Mouse (Mus musculus) C2C12 (cell line): ENCODE measurements around the gene Ap1s3. TPM values are rescaled to one million over a fixed set of nuclear protein-coding genes. Genes with fewer than 3 reads are reported as not detected.

Experiments
- H3K27me3 ChIP-seq: one replicate; pipeline ENCODE4 v1.6.1; 2011; ENCODE audit not compliant: control insufficient read depth, insufficient read depth, insufficient read length
- H3K36me3 ChIP-seq: one replicate; pipeline ENCODE4 v1.6.1; 2011; ENCODE audit not compliant: control insufficient read depth, insufficient read depth
- H3K4me3 ChIP-seq: one replicate; pipeline ENCODE4 v1.5.1; 2011; ENCODE audit warnings: mild to moderate bottlenecking, control low read depth; ENCODE audit not compliant: poor library complexity, insufficient read depth, severe bottlenecking
- H3K79me2 ChIP-seq: one replicate; pipeline ENCODE4 v1.6.1; 2011; ENCODE audit not compliant: control insufficient read depth, insufficient read depth
- H3K79me3 ChIP-seq: one replicate; pipeline ENCODE4 v1.6.1; 2011; ENCODE audit warnings: low read depth, control low read depth
- H3ac ChIP-seq: one replicate; pipeline ENCODE3; 2011; ENCODE audit warnings: low read depth; ENCODE audit not compliant: control insufficient read depth, insufficient read length
- CEBPB ChIP-seq: IDR thresholded peaks from one replicate; pipeline ENCODE4 v1.6.1; 2011; ENCODE audit warnings: low read depth, mild to moderate bottlenecking, control low read depth, moderate library complexity
- CTCF ChIP-seq: IDR thresholded peaks from one replicate; pipeline ENCODE4 v1.5.1; 2011; ENCODE audit not compliant: control insufficient read depth, insufficient read depth, insufficient read length
- FOSL1 ChIP-seq: IDR thresholded peaks from one replicate; pipeline ENCODE4 v1.8.0; 2011; ENCODE audit warnings: mild to moderate bottlenecking, low read length; ENCODE audit not compliant: poor library complexity, insufficient read depth, severe bottlenecking
- MAX ChIP-seq: IDR thresholded peaks from one replicate; pipeline ENCODE4 v1.6.1; 2011; ENCODE audit warnings: mild to moderate bottlenecking, control low read depth
- MYOD1 ChIP-seq: IDR thresholded peaks from one replicate; pipeline ENCODE4 v1.6.1; 2011; ENCODE audit warnings: low read depth; ENCODE audit not compliant: control insufficient read depth, insufficient read length
- MYOG ChIP-seq: IDR thresholded peaks from one replicate; pipeline ENCODE4 v1.6.1; 2011; ENCODE audit not compliant: control insufficient read depth, insufficient read length; ENCODE audit errors: extremely low read depth
- USF1 ChIP-seq: IDR thresholded peaks from one replicate; pipeline ENCODE4 v1.6.1; 2011; ENCODE audit warnings: low read depth, mild to moderate bottlenecking, control low read depth, moderate library complexity
- polyA plus RNA-seq: library from polyadenylated mRNA; unstranded; fragments of >200 nt; fragmentation: generic; extraction: Trizol; gene quantifications from one replicate; pipeline ENCODE4 v1.2.1, GENCODE M21; 2012; ENCODE audit warnings: missing spikeins

Ap1s3 gene
- polyA plus RNA-seq, 1 experiment = 1.4 TPM

- TF ChIP-seq CTCF = peak; percentile 64
- TF ChIP-seq FOSL1 = no peak
- no peak for TF ChIP-seq MYOG
- Histone ChIP-seq H3K79me3 (no peaks in the 10 kb centered on the region), H3K4me3 (no peak overlapping the region), H3K27me3 (no peaks in the 10 kb centered on the region), H3K36me3 (no peaks in the 10 kb centered on the region), H3K79me2 (no peaks in the 10 kb centered on the region), H3ac (no peak overlapping the region)
These were observed 31.6 kb downstream of the Ap1s3 start for GRCm38 (mm10) chr1:79640151-79640550.

- Histone ChIP-seq H3K79me3 (no peaks in the 10 kb centered on the region), H3ac (no peak overlapping the region), H3K79me2 (no peaks in the 10 kb centered on the region), H3K4me3 (no peak overlapping the region), H3K36me3 (no peaks in the 10 kb centered on the region), H3K27me3 (no peaks in the 10 kb centered on the region)
- TF ChIP-seq MYOG (no peak), MAX (no peak), FOSL1 (no peak), CTCF (no peak), USF1 (no peak), CEBPB (no peak), MYOD1 (no peak)
These were observed 32.1 kb downstream of the Ap1s3 start for GRCm38 (mm10) chr1:79639683-79640082.

DNA sequence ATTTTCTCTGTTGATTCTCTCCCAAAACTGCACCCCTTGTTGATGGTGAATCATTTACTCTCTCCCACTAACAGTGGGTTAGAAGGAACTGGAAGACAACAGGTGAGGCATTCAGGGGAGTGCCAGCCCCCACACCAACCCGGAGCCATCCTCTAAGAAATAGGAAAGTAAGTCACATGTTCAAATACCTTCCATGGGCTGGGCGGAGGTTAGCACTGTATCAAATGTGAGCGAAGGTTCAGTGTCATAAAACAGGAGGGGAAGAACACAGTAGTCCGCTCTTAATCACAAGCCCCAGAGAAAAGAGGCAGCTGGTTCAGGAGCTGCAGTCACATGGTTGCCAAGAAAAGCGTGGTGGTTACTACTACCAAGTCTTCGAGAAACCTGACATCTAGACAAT lies 32.7 kb downstream of the Ap1s3 start:
- H3ac ChIP-seq = no peak overlapping the region
- no peak overlapping the region for H3K4me3 ChIP-seq
- no peaks in the 10 kb centered on the region for H3K79me2 ChIP-seq
- no peaks in the 10 kb centered on the region for H3K79me3 ChIP-seq
- no peaks in the 10 kb centered on the region for H3K27me3 ChIP-seq
- H3K36me3 ChIP-seq = no peaks in the 10 kb centered on the region
- no peak for TF ChIP-seq MYOG
- no peak for TF ChIP-seq MAX
- TF ChIP-seq FOSL1 = no peak

DNA sequence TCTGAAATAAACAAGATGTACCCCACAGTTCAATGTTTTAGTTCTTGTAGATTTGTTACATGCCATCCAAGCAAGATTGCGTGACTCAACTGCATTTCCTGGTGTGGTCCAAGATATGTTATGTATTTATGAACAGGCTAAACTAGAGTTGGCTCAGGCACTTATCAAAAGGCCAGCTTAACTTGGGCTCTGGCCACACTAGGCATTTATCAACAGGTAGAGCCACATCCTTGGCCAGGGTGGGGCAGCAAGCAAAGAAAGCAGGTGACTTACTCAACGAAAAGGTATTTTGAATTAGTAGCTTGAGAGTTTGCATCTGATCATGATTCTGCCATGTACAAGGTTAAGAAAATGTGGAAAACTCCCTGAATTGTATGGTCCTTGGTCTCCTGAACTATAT lies 34.0 kb downstream of the Ap1s3 start:
- Histone ChIP-seq H3K79me2 (no peaks in the 10 kb centered on the region), H3K4me3 (no peak overlapping the region), H3K27me3 (no peaks in the 10 kb centered on the region), H3K79me3 (no peaks in the 10 kb centered on the region), H3K36me3 (no peaks in the 10 kb centered on the region), H3ac (no peak overlapping the region)
- no peak for TF ChIP-seq MYOD1
- no peak for TF ChIP-seq CTCF
- TF ChIP-seq USF1 = no peak
- TF ChIP-seq CEBPB = no peak
- no peak for TF ChIP-seq MYOG
- no peak for TF ChIP-seq MAX
- TF ChIP-seq FOSL1 = no peak

DNA sequence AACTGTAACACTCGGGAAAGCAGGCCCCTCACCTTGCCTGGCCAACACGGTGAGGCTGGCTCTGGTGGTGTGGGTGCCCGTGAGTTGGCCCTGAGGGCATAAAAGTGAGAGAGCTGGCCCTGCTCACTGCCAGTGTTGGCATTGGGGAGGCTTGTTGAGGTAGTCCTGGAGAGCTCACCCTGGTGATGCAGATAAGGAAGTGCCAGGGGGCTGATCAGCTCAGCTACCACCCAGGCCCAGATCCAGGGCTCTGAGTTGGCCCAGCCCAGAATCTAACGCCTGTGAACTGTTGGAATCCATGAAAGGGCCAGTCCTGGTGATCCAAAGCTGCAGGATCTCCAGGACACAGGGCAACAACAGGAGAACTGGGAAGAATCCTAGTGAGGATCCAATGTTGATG lies 40.3 kb downstream of the Ap1s3 start:
- TF ChIP-seq MYOD1 = no peak
- no peak for TF ChIP-seq CEBPB
- no peak for TF ChIP-seq FOSL1
- no peak for TF ChIP-seq CTCF
- H3ac ChIP-seq = no peak overlapping the region
- no peaks in the 10 kb centered on the region for H3K36me3 ChIP-seq

GRCm38 (mm10) chr1:79629726-79630125 lies 42.0 kb downstream of the Ap1s3 start:
- Histone ChIP-seq H3K36me3 (no peaks in the 10 kb centered on the region), H3K27me3 (no peaks in the 10 kb centered on the region), H3K4me3 (no peak overlapping the region), H3K79me3 (no peaks in the 10 kb centered on the region), H3ac (no peak overlapping the region), H3K79me2 (no peaks in the 10 kb centered on the region)
- TF ChIP-seq MYOD1 = no peak
- no peak for TF ChIP-seq MAX
- no peak for TF ChIP-seq FOSL1
- TF ChIP-seq CEBPB = no peak
- TF ChIP-seq USF1 = no peak
- no peak for TF ChIP-seq MYOG
- no peak for TF ChIP-seq CTCF

More for the DNA sequence above, 40.3 kb downstream of the Ap1s3 start:
- no peak overlapping the region for H3K4me3 ChIP-seq
- no peaks in the 10 kb centered on the region for H3K79me3 ChIP-seq
- no peaks in the 10 kb centered on the region for H3K27me3 ChIP-seq
- H3K79me2 ChIP-seq = no peaks in the 10 kb centered on the region

DNA sequence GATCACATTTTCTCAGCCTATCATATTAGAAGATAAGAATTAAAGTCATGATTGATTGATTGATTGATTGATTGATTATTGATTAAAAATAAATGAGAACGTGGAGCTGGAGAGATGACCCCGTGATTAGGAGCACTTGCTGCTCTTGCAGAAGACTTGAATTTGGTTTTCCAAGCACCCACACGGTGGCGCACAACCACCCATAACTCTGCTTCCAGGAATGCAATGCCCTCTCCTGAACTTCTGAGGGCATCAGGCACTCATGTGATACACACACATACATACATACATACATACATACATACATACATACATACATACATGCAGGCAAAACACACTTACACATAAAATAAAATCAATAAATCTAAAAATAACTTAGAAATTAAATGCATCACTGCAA lies 45.6 kb downstream of the Ap1s3 start:
- H3K79me3 ChIP-seq = no peaks in the 10 kb centered on the region
- no peaks in the 10 kb centered on the region for H3K36me3 ChIP-seq
- no peak for TF ChIP-seq CEBPB
- TF ChIP-seq FOSL1 = no peak
- TF ChIP-seq MYOD1 = no peak
- TF ChIP-seq CTCF = no peak
- no peak for TF ChIP-seq MYOG
- no peak for TF ChIP-seq USF1
- no peak for TF ChIP-seq MAX
- H3ac ChIP-seq = no peak overlapping the region
- no peaks in the 10 kb centered on the region for H3K27me3 ChIP-seq
- no peaks in the 10 kb centered on the region for H3K79me2 ChIP-seq
- no peak overlapping the region for H3K4me3 ChIP-seq
